Mouse (Mus musculus): Measurements from ENCODE around the gene Scgb1a1. TPM values are rescaled to one million over a fixed set of nuclear protein-coding genes. Genes with fewer than 3 reads are reported as not detected.
"Not testable (repeated sequence)": the region's sequence is repeated elsewhere in the genome, so short reads cannot be mapped to it uniquely, and the experiment has no call there.

Scgb1a1 gene
- polyA plus RNA-seq, 1 experiment from 2014 or later: not detected

DNA sequence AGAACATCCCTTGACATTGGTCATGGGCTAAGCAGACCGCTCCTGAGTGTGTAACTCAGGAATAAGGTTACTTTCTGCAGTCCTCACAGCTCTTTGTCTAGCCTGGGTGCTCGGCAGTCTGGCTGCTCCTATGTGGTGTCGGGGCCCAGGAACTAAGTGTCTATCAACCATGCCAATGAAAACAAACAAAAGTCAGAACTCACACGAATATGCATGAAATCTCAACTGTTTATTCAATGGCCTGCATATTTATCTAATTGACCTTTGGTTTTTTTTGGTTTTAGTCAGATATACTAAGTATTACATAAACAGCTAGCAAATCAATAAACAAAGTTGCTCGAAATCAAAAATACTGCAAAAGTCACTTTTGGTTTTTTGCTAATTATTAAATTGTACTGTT is 7.4 kb upstream of the Scgb1a1 start:
- no peak for TF ChIP-seq CTCF (IDR thresholded peaks at IDR 0.05; ENCODE audit: low read depth)
- Histone ChIP-seq H3K4me3 (ENCODE audit: low read depth, low read length) (no peak overlapping the region), H3K27ac (ENCODE audit: low read depth, low read length) (no peak overlapping the region), H3K4me1 (replicated peaks; ENCODE audit: control insufficient read depth, insufficient read depth, low read length) (no peaks in the 10 kb centered on the region), H3K36me3 (ENCODE audit: control insufficient read depth, insufficient read depth) (no peaks in the 10 kb centered on the region), H3K9me3 (ENCODE audit: control insufficient read depth) (no peaks in the 10 kb centered on the region), H3K4me2 (replicated peaks; ENCODE audit: low read depth) (no peak overlapping the region), H3K27me3 (replicated peaks; ENCODE audit: control insufficient read depth, insufficient read depth, low read length) (no peaks in the 10 kb centered on the region), H3K9ac (ENCODE audit: low read depth, low read length) (no peak overlapping the region)
- WGBS: 67% methylated on average over 5 of the region's 5 CpGs
- no peak for ATAC-seq

DNA sequence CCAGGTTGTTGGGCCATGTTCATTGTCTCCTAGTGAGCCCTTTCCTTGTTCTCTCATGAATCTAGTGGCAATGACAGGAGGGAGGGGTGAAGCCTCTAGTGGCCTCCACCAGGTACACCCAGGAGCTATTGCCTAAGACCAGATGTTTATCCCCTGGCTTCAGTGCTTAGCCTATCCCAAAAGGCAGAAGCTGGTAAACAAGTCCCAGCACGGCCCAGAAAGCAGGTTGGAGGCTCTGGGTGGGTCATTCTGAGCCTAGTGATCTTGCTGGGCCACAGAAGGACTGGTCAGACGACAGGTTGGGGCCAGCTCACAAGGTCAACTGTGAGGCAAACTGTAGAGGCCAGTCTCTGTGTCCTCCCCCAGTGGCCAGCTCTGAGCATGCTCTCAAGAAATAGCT is 3.0 kb upstream of the Scgb1a1 start:
- WGBS: 44% methylated on average over 2 of the region's 2 CpGs
- no peak overlapping the region for H3K4me2 ChIP-seq (replicated peaks; ENCODE audit: low read depth)
- no peak for ATAC-seq

DNA sequence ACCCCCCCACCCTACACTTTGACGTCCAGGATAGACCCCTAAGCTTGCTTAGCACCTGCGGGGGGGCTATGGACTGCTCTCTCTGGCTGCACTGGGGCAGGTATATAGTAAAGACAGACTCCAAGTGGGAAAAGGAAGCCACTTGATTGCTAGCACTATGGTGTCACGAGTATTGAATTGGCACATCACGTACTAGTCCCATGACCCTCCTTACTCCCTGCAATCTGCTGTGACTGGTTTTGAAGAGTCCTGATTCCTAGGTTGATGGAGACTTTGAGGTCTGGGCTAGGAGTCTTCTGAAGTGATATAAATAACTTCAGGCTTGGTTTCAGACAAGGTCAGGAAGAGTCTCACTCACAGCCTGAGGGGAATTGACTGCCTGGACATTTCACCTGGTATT is 2.4 kb upstream of the Scgb1a1 start:
- TF ChIP-seq CTCF (IDR thresholded peaks at IDR 0.05; ENCODE audit: low read depth): no peak
- H3K4me3 ChIP-seq (ENCODE audit: low read depth, low read length): no peak overlapping the region
- no peak for ATAC-seq
- no peak overlapping the region for H3K27ac ChIP-seq (ENCODE audit: low read depth, low read length)
- no peak overlapping the region for H3K4me2 ChIP-seq (replicated peaks; ENCODE audit: low read depth)
- H3K36me3 ChIP-seq (ENCODE audit: control insufficient read depth, insufficient read depth): no peaks in the 10 kb centered on the region
- H3K27me3 ChIP-seq (replicated peaks; ENCODE audit: control insufficient read depth, insufficient read depth, low read length): no peaks in the 10 kb centered on the region
- H3K4me1 ChIP-seq (replicated peaks; ENCODE audit: control insufficient read depth, insufficient read depth, low read length): no peaks in the 10 kb centered on the region
- H3K9me3 ChIP-seq (ENCODE audit: control insufficient read depth): no peaks in the 10 kb centered on the region
- 60% methylated on average over 4 of the region's 4 CpGs for WGBS
- H3K9ac ChIP-seq (ENCODE audit: low read depth, low read length): no peak overlapping the region

More for the DNA sequence above, 3.0 kb upstream of the Scgb1a1 start:
- no peak for TF ChIP-seq CTCF (IDR thresholded peaks at IDR 0.05; ENCODE audit: low read depth)
- Histone ChIP-seq H3K27me3 (replicated peaks; ENCODE audit: control insufficient read depth, insufficient read depth, low read length) (no peaks in the 10 kb centered on the region), H3K27ac (ENCODE audit: low read depth, low read length) (no peak overlapping the region), H3K9me3 (ENCODE audit: control insufficient read depth) (no peaks in the 10 kb centered on the region), H3K9ac (ENCODE audit: low read depth, low read length) (no peak overlapping the region), H3K36me3 (ENCODE audit: control insufficient read depth, insufficient read depth) (no peaks in the 10 kb centered on the region), H3K4me1 (replicated peaks; ENCODE audit: control insufficient read depth, insufficient read depth, low read length) (no peaks in the 10 kb centered on the region), H3K4me3 (ENCODE audit: low read depth, low read length) (no peak overlapping the region)

DNA sequence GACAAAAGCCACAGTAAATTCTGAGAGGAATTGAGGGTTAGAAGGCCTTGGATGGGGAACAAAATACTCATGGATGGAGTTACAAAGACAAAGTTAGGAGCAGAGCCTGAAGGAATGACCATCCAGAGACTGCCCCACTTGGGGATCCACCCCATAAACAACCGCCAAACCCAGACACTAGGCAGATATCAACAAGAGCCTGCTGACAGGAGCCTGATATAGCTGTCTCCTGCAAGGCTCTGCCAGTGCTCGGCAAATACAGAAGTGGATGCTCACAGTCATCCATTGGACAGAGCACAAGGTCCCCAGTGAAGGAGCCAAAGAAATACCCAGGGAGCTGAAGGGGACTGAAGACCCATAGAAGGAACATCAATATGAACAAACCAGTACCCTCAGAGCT is 3.9 kb downstream of the Scgb1a1 start:
- H3K27ac ChIP-seq (ENCODE audit: low read depth, low read length); H3K9ac ChIP-seq (ENCODE audit: low read depth, low read length); H3K27me3 ChIP-seq (replicated peaks; ENCODE audit: control insufficient read depth, insufficient read depth, low read length); H3K4me3 ChIP-seq (ENCODE audit: low read depth, low read length); ATAC-seq; H3K36me3 ChIP-seq (ENCODE audit: control insufficient read depth, insufficient read depth); H3K4me1 ChIP-seq (replicated peaks; ENCODE audit: control insufficient read depth, insufficient read depth, low read length); H3K9me3 ChIP-seq (ENCODE audit: control insufficient read depth); H3K4me2 ChIP-seq (replicated peaks; ENCODE audit: low read depth): not testable (repeated sequence)
- WGBS: 54% methylated on average over 2 of the region's 2 CpGs

DNA sequence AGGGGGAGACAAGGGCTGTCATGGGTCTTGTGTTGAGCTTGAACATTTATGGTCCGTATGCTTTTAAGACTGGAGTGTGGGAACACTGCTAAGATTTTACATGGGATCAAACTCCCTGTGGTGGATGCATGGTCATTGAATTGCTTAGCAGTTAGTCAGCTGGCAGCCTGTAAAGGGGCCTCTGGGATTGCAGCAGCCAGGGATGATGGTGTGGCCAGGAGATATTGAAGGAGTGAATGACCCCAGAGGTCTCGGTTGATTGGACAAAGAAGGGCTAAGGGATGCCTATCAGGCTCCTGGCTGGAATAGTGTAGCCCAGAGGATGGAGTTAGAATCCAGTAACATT is 4.8 kb downstream of the Scgb1a1 start:
- no peak for TF ChIP-seq CTCF (IDR thresholded peaks at IDR 0.05; ENCODE audit: low read depth)
- Histone ChIP-seq H3K9me3 (ENCODE audit: control insufficient read depth) (no peaks in the 10 kb centered on the region), H3K27me3 (replicated peaks; ENCODE audit: control insufficient read depth, insufficient read depth, low read length) (no peaks in the 10 kb centered on the region), H3K4me2 (replicated peaks; ENCODE audit: low read depth) (peak overlapping the region; percentile 49), H3K4me3 (ENCODE audit: low read depth, low read length) (no peak overlapping the region), H3K27ac (ENCODE audit: low read depth, low read length) (no peak overlapping the region), H3K4me1 (replicated peaks; ENCODE audit: control insufficient read depth, insufficient read depth, low read length) (no peaks in the 10 kb centered on the region), H3K9ac (ENCODE audit: low read depth, low read length) (no peak overlapping the region), H3K36me3 (ENCODE audit: control insufficient read depth, insufficient read depth) (no peaks in the 10 kb centered on the region)
- 79% methylated on average over 2 of the region's 2 CpGs for WGBS
- ATAC-seq: no peak

DNA sequence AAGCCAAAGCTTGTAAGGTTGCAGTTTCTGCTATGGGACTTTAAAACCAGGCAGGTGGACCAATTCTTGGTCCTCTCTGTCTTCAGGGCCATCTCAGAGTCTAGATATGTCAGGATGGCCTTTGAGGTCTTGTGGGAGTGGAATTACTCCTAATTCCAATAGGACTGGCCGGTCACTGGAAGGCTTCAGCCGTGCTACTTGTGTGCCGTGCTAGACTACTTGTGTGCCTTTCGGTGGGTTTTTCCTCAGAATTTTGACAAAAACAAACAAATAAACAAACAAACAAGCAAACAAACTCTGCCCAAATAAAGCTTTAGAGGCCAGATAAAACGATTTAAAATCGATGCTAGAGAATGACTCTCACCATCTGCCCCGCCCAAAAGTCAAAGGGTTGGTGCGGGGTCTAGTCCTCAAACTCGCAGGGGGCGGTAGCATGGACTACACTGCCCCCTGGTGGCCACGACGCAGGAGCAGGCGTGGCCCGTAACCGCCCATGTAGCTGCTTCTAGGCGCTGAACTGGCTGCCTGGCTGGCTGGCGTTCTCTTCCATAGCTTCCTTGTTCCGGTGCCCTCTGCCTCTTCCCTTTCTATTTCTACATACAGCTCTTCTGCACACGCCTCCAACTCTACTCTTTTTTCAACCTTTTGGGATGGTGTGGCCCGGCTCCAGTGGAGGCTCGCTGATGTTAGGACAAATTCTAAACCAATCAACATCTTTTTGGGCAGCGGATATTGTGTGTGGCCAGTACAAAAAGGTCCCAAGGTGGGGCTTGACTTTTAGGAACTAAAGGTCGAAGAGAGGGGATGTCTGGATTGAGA is 5.4 kb downstream of the Scgb1a1 start:
- peak; percentile 84 for ATAC-seq
- H3K36me3 ChIP-seq (ENCODE audit: control insufficient read depth, insufficient read depth): no peaks in the 10 kb centered on the region
- H3K27me3 ChIP-seq (replicated peaks; ENCODE audit: control insufficient read depth, insufficient read depth, low read length): no peaks in the 10 kb centered on the region
- H3K4me2 ChIP-seq (replicated peaks; ENCODE audit: low read depth): peak overlapping the region; percentile 49
- no peaks in the 10 kb centered on the region for H3K4me1 ChIP-seq (replicated peaks; ENCODE audit: control insufficient read depth, insufficient read depth, low read length)
- H3K9ac ChIP-seq (ENCODE audit: low read depth, low read length): no peak overlapping the region
- H3K4me3 ChIP-seq (ENCODE audit: low read depth, low read length): no peak overlapping the region
- H3K9me3 ChIP-seq (ENCODE audit: control insufficient read depth): no peaks in the 10 kb centered on the region
- peak; percentile 99 for TF ChIP-seq CTCF (IDR thresholded peaks at IDR 0.05; ENCODE audit: low read depth)
- H3K27ac ChIP-seq (ENCODE audit: low read depth, low read length): no peak overlapping the region; the same call in 1 of the 2 replicates
- 16% methylated on average over 23 of the region's 23 CpGs for whole genome bisulfite sequencing
